Mouse (Mus musculus): Measurements from ENCODE around the gene Galnt18. TPM values are rescaled to one million over a fixed set of nuclear protein-coding genes. Genes with fewer than 3 reads are reported as not detected.

The Galnt18 gene
- polyA plus RNA-seq, 1 experiment = 4.1 TPM

Other genes starting within 250 kb of the Galnt18 start
- 11.2 and 13.8 TPM in 2 replicates for gene Usp47, start 243.5 kb upstream of the Galnt18 start, polyA plus RNA-seq (2012; rRNA removed)